Mouse (Mus musculus): ENCODE measurements around the gene Otulin.

DNA sequence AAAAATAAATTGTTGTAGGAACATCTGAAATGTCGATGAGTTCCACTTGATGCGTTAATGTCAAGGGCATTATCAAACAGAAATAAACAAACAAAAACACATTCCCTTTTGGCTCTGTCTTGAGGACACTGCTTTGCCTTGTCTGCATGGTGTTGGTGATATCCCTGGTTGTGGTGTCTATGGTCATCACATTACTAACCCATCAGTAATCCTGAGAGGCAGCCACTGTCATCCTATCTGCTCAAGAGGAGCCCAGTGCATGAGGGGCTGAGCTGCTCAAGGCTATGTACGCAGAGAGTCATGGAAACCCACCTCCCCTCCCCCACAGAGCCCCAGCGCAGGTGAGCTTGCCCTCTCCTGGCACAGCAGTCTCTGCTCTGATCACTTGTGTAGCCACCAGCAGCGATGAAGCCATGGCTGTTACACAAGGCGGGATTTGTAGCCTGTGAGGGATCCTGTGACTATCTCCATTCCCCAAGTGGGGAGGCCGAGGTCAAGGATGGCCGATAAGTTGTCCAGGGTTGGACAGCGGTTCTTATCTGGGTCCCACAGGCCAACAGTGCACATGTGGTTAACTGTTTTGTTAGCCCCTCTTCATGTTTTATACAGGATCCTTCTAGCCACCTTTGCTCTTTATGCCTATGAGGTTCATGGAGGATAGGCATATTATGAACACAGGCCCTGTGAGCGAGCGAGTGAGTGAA lies 133.7 kb downstream of the Otulin start:
- TF ChIP-seq CTCF (IDR thresholded peaks at IDR 0.05 in 2 of 3, conservative IDR thresholded peaks at IDR 0.05 in 1 of 3; ENCODE audit: control insufficient read depth in 1 of 3, insufficient read depth in 1 of 3, low read depth in 2 of 3, low read length in 3 of 3, poor library complexity in 1 of 3, severe bottlenecking in 1 of 3) (no peak), TCF12 (IDR thresholded peaks at IDR 0.05; ENCODE audit: low read depth, low read length) (no peak), ZC3H11A (IDR thresholded peaks at IDR 0.05; ENCODE audit: low read depth, low read length) (no peak), USF2 (IDR thresholded peaks at IDR 0.05; ENCODE audit: borderline replicate concordance in 1 of 2, insufficient read depth in 1 of 2, low read depth in 1 of 2, low read length in 2 of 2) (no peak), POLR2A (IDR thresholded peaks at IDR 0.05; ENCODE audit: control insufficient read depth in 1 of 2, insufficient read depth in 1 of 2, low read depth in 1 of 2, low read length in 2 of 2, poor library complexity in 1 of 2) (no peak), UBTF (IDR thresholded peaks at IDR 0.05; ENCODE audit: borderline replicate concordance, insufficient read depth, low read depth, low read length) (no peak), RAD21 (IDR thresholded peaks at IDR 0.05; ENCODE audit: low read depth, low read length) (no peak), BHLHE40 (IDR thresholded peaks at IDR 0.05; ENCODE audit: borderline replicate concordance, low read depth, low read length) (no peak)

Data from MEL (cell line).